Mouse (Mus musculus): Measurements from ENCODE around the gene Morc2a. TPM values are rescaled to one million over a fixed set of nuclear protein-coding genes. Genes with fewer than 3 reads are reported as not detected.

Morc2a gene
- polyA plus RNA-seq, 1 experiment from 2014 or later, result 24.8 TPM

DNA sequence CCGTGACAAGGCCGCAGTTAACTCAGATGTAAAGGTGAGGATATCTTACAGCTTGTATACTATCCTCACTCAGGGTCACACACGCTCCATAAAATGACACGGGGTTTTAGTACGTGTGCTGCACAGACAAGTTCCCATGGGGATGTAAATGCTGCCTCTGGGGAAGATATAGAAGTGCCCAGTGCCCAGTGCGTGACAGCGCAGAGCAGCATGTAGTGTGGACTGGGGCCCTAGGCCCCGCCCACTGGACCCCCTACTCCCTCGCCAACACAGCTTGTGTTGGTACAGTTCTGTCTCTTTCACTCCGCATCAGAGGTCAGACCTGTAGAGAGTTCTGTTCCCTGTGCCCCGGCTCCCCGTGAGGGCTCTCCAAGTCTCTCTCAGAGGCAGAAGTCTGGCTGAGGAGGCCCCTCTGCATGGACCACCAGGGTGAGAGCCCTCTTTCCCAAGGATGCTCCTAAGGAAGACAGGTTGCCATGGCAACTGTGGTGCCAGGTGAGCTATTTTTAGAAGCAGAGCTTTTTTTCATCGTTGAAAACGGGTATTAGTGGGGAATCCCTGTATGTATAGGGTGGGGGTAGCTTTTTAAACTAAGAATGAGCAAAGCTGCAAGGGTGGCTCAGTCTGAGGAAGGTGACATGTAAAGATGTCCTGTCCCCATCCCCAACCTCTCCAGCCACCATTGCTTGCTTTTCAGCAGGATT, 85.1 kb downstream of the Morc2a start:
- Histone ChIP-seq H3K9me3 (ENCODE audit: control insufficient read depth, low read length) (no peaks in the 10 kb centered on the region), H3K9ac (ENCODE audit: low read length) (no peak overlapping the region), H3K4me3 (ENCODE audit: low read depth, low read length) (no peak overlapping the region), H3K4me2 (ENCODE audit: low read length) (no peak overlapping the region), H3K36me3 (ENCODE audit: control insufficient read depth, insufficient read depth, low read length) (no peaks in the 10 kb centered on the region), H3K4me1 (replicated peaks; ENCODE audit: control insufficient read depth, insufficient read depth, low read length) (no peaks in the 10 kb centered on the region), H3K27ac (ENCODE audit: low read depth) (no peak overlapping the region), H3K27me3 (replicated peaks; ENCODE audit: control insufficient read depth, insufficient read depth, low read length) (no peaks in the 10 kb centered on the region)
- DNase-seq (ENCODE audit: low spot score), result no peak
- WGBS, result 74% methylated on average over 14 of the region's 14 CpGs
- ATAC-seq (replicated peaks; ENCODE audit: low FRiP score, low TSS enrichment, low read depth), result no peak

DNA sequence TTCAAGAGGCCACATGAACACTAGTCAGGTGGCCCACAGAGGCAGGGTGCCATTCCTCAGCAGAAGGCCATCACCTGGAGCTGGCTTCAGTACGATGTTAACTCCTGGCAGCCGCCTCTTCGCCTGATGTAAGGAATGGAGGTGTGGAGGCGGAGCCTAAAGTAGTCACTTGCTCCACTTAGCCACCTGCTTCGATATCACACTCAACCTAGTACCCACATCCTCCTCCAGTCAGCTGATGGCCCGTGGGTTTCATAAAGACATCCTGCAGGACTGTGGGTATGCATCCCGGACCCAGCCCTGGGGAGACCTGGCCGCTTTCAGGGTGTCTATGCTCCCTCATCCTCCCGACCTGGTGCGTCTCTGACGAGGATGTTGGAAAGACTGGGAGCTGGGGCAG, 86.7 kb downstream of the Morc2a start:
- 73% methylated on average over 11 of the region's 11 CpGs for WGBS
- H3K9ac ChIP-seq (ENCODE audit: low read length), result no peak overlapping the region

DNA sequence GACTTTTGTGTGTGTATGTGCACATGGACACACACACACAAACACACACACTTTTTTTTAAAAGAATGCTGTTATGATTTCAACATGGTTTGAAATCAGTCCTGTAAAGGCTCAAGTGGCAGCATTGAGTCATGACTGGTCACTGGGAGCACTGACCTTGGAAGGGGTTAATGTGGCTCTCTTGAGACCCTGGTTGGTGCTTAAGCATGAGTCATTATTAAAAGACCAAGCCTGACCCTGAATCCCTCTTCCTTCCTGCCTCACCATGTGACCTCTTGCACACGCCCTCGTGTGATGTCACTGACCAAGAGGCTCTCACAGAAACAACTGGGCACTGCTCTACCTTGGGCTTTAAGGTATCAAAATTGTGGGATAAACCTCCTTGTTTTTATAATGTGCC, 89.8 kb downstream of the Morc2a start:
- H3K4me2 ChIP-seq (ENCODE audit: low read length), result no peak overlapping the region
- no peak for ATAC-seq (replicated peaks; ENCODE audit: low FRiP score, low TSS enrichment, low read depth)
- no peaks in the 10 kb centered on the region for H3K27me3 ChIP-seq (replicated peaks; ENCODE audit: control insufficient read depth, insufficient read depth, low read length)
- no peaks in the 10 kb centered on the region for H3K36me3 ChIP-seq (ENCODE audit: control insufficient read depth, insufficient read depth, low read length)
- no peak overlapping the region for H3K9ac ChIP-seq (ENCODE audit: low read length)
- no peak overlapping the region for H3K4me3 ChIP-seq (ENCODE audit: low read depth, low read length)
- 87% methylated on average over 2 of the region's 2 CpGs for WGBS
- H3K27ac ChIP-seq (ENCODE audit: low read depth), result no peak overlapping the region
- DNase-seq (ENCODE audit: low spot score), result no peak
- H3K4me1 ChIP-seq (replicated peaks; ENCODE audit: control insufficient read depth, insufficient read depth, low read length), result no peaks in the 10 kb centered on the region
- no peaks in the 10 kb centered on the region for H3K9me3 ChIP-seq (ENCODE audit: control insufficient read depth, low read length)

More for the DNA sequence above, 86.7 kb downstream of the Morc2a start:
- Histone ChIP-seq H3K4me3 (ENCODE audit: low read depth, low read length) (no peak overlapping the region), H3K27ac (ENCODE audit: low read depth) (no peak overlapping the region), H3K4me2 (ENCODE audit: low read length) (no peak overlapping the region), H3K36me3 (ENCODE audit: control insufficient read depth, insufficient read depth, low read length) (no peaks in the 10 kb centered on the region), H3K27me3 (replicated peaks; ENCODE audit: control insufficient read depth, insufficient read depth, low read length) (no peaks in the 10 kb centered on the region), H3K9me3 (ENCODE audit: control insufficient read depth, low read length) (no peaks in the 10 kb centered on the region), H3K4me1 (replicated peaks; ENCODE audit: control insufficient read depth, insufficient read depth, low read length) (no peaks in the 10 kb centered on the region)
- DNase-seq (ENCODE audit: low spot score) (no peak), ATAC-seq (replicated peaks; ENCODE audit: low FRiP score, low TSS enrichment, low read depth) (no peak)

Other genes with a start within 250 kb of the Morc2a start
- 62.8 and 67.3 TPM in 2 replicates for gene Limk2, start 240.0 kb upstream of the Morc2a start, polyA plus RNA-seq (2014; fragmentation: Nextera tagmentation; extraction: Ambion mirVana)
- 33.9 and 38.1 TPM in 2 replicates for gene Rnf185, start 196.8 kb upstream of the Morc2a start, polyA plus RNA-seq (2014; fragmentation: Nextera tagmentation; extraction: Ambion mirVana)
- gene Pla2g3, start 160.9 kb upstream of the Morc2a start, polyA plus RNA-seq (2014; fragmentation: Nextera tagmentation; extraction: Ambion mirVana), result 0.61 and 0.75 TPM in 2 replicates
- 4.1 and 4.3 TPM in 2 replicates for gene Inpp5j, start 144.4 kb upstream of the Morc2a start, polyA plus RNA-seq (2014; fragmentation: Nextera tagmentation; extraction: Ambion mirVana)
- gene Selenom, start 134.5 kb upstream of the Morc2a start, polyA plus RNA-seq (2014; fragmentation: Nextera tagmentation; extraction: Ambion mirVana), result 146 and 160 TPM in 2 replicates
- gene Smtn, start 108.6 kb upstream of the Morc2a start, polyA plus RNA-seq (2014; fragmentation: Nextera tagmentation; extraction: Ambion mirVana), result 87.0 and 88.2 TPM in 2 replicates
- 0.44 and 0.51 TPM in 2 replicates for gene Osbp2, start 214.7 kb downstream of the Morc2a start, polyA plus RNA-seq (2014; fragmentation: Nextera tagmentation; extraction: Ambion mirVana)
- gene 4921536K21Rik, start 245.9 kb downstream of the Morc2a start, polyA plus RNA-seq (2014; fragmentation: Nextera tagmentation; extraction: Ambion mirVana), result 0.07 and 0.11 TPM in 2 replicates
- gene Dusp18, start 246.0 kb downstream of the Morc2a start, polyA plus RNA-seq (2014; fragmentation: Nextera tagmentation; extraction: Ambion mirVana), result 8.3 and 8.7 TPM in 2 replicates